9 mouse cellular contexts compared by ENCODE assay signal in the genomic region with DNA sequence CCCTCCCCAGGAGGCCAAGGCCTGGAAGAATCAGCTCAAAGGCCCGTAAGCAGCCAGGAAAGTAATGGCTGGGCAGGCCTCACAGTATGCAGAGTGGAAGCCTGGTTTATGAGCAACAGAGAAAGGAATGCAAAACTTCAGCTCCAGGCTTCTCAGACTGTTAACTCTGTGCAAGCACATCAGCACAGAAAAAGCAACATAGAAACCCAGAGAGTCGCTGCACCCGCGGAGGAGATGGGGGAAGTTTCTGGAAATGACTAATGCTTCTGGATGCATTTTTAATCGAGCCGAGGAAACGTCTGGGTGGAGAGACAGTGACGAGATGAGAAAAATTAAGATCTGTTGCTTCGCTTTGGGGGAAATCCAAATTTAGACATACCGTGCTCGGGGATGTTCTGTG. TPM values are rescaled to one million over a fixed set of nuclear protein-coding genes. Genes with fewer than 3 reads are reported as not detected.
DNase-seq lines count a peak whose midpoint lies in the region; ATAC-seq lines count a peak whose summit lies in the region.
"Had no signal": no experiment of that assay in that cellular context is flagged by ENCODE, and none has a peak within 500 bp of the region (broad histone marks: within the 10 kb centered on the region; RNA-seq: fewer than 3 reads in every experiment).

No protein-coding gene starts in this region.

- no peak overlapping the region for H3K4me2 ChIP-seq in heart, embryonic 14.5 days (ENCODE audit: low read length)

- H3K27me3 ChIP-seq in heart, embryonic 14.5 days (ENCODE audit: control insufficient read depth, insufficient read depth, low read length), result no peaks in the 10 kb centered on the region

- intact Hi-C loops in heart, postnatal 25 days (cut with DNase I), result loop anchor here (10.0 kb wide), 2 partner anchors 81 to 169 kb away; partner anchors contain the start of gene Sorcs2
- intact Hi-C loops in left cerebral cortex, postnatal 10 days (cut with DNase I), result loop anchor here (10.0 kb wide), 1 partner anchor 169 kb away; the partner anchor contains the start of gene Sorcs2

- ATAC-seq in heart, embryonic 14.5 days (ENCODE audit: insufficient number of reproducible peaks, insufficient read depth, low FRiP score, low read depth), result no peak

- H3K36me3 ChIP-seq in heart, embryonic 14.5 days (ENCODE audit: control insufficient read depth, insufficient read depth, low read length), result no peaks in the 10 kb centered on the region

- peaks cover 4 to 5% of the 10 kb centered on the region in 2 experiments; a peak in 3 of 4 replicates for H3K4me1 ChIP-seq in heart, embryonic 14.5 days (ENCODE audit: control insufficient read depth in 2 of 2, insufficient read depth in 2 of 2, low read length in 2 of 2)

- no peaks in the 10 kb centered on the region for H3K9me3 ChIP-seq in heart, embryonic 14.5 days (ENCODE audit: control insufficient read depth, low read length)

- no peak overlapping the region for H3K9ac ChIP-seq in heart, embryonic 14.5 days (ENCODE audit: low read length)

- 47% methylated on average over 11 of the region's 11 CpGs for WGBS in heart, embryonic 14.5 days

- H3K4me3 ChIP-seq in heart, embryonic 14.5 days (ENCODE audit: control insufficient read depth in 1 of 2, insufficient read depth in 1 of 2, low read depth in 1 of 2, low read length in 2 of 2), result no peak overlapping the region

- no peak for DNase-seq in heart, postnatal 25 days (ENCODE audit: low spot score)
- DNase-seq in right cerebral cortex, adult 18-20 months, result peak; percentile 83
- DNase-seq in right cerebral cortex, postnatal 14 days, result no peak
- DNase-seq in left cerebral cortex, postnatal 10 days (ENCODE audit: extremely low spot score in 1 of 2, low spot score in 2 of 2), result peak; percentile 26 to 53
- peak; percentile 91 for DNase-seq in telencephalon, adult 2 months (ENCODE audit: low read depth, low spot score)
- DNase-seq in thymus, postnatal 4 days, result no peak
- no peak for DNase-seq in spleen, adult 18-20 months

- peak overlapping the region; percentile 52 to 56 for H3K27ac ChIP-seq in heart, embryonic 14.5 days (replicated peaks in 1 of 2; ENCODE audit: control insufficient read depth in 1 of 2, insufficient read depth in 1 of 2, low read depth in 2 of 2, low read length in 2 of 2)

RNA-seq across cellular contexts. Expression of gene Psapl1, which starts 22.5 kb away (rescaled TPM):
- not detected in 2 replicates for polyA plus RNA-seq in heart, embryonic 14.5 days (2014; fragmentation: Nextera tagmentation; extraction: Ambion mirVana)
- not detected for total RNA-seq in heart, postnatal 25 days (2021)
- total RNA-seq in left cerebral cortex, postnatal 10 days (2021), result not detected
- total RNA-seq: liver, adult 2 months had no signal
- polyA plus RNA-seq: liver, adult 2 months had no signal

Comparison
In these comparisons a context has a peak if more than half of its experiments do, and no peak if none do; other contexts are left out.
1. DNase-seq: peak in right cerebral cortex, adult 18-20 months (single experiment), left cerebral cortex, postnatal 10 days (2 of 2) and telencephalon, adult 2 months (single experiment); none in heart, postnatal 25 days (single experiment), right cerebral cortex, postnatal 14 days (single experiment), thymus, postnatal 4 days (single experiment) and spleen, adult 18-20 months (0 of 2).